Mouse (Mus musculus): Measurements from ENCODE around the gene Abl1. TPM values are rescaled to one million over a fixed set of nuclear protein-coding genes. Genes with fewer than 3 reads are reported as not detected.

Abl1 gene
- polyA plus RNA-seq, 1 experiment from 2014 or later: 58.8 TPM

GRCm38 (mm10) chr2:31689045-31689444 is 869 bp downstream of the Abl1 start:
- POLR2A ChIA-PET: interaction anchor here (1.8 kb wide), 1 partner anchor 94 kb away, joined by 4 read pairs; no protein-coding TSS in a partner anchor
- in situ Hi-C loops (cut with MboI; ENCODE audit: low pct_unique_long_range_greater_than_20kb): loop anchor here (5.0 kb wide), 2 partner anchors 98 to 223 kb away; no protein-coding TSS in a partner anchor
- DNase-seq (ENCODE audit: low read depth, low spot score): no peak

DNA sequence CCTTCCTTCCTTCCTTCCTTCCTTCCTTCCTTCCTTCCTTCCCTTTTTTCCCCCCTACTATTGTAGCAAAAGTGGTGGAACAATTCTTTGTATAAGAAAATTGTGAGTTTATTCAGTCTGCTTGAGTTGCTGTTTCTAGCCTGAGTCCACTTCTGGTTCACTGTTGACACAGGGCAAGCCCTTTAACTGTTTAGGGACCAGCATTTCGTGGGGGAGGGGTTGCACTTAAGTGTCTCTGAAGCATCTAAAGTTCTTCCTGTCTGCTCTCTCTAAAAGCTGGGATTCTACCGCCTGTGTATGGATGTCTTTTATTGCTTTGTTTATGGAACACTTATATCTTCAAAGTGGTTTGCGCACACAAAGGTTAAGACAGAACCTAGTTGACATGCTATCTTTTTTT is 1.9 kb downstream of the Abl1 start:
- CTCF ChIA-PET: interaction anchor here (0.7 kb wide), 1 partner anchor 223 kb away, joined by 3 read pairs; no protein-coding TSS in a partner anchor
- H3K27me3 ChIP-seq: no peaks in the 10 kb centered on the region
- no peak for ATAC-seq
- no peak for TF ChIP-seq CTCF (IDR thresholded peaks at IDR 0.05)
- DNase-seq (ENCODE audit: low read depth, low spot score): no peak
- in situ Hi-C loops (cut with MboI; ENCODE audit: low pct_unique_long_range_greater_than_20kb): no loop called here
- POLR2A ChIA-PET: no interaction called here

More at GRCm38 (mm10) chr2:31689045-31689444, 869 bp downstream of the Abl1 start:
- no peaks in the 10 kb centered on the region for H3K27me3 ChIP-seq
- TF ChIP-seq CTCF (IDR thresholded peaks at IDR 0.05): no peak
- CTCF ChIA-PET: no interaction called here
- no peak for ATAC-seq

GRCm38 (mm10) chr2:31698209-31698608 is 10.0 kb downstream of the Abl1 start:
- POLR2A ChIA-PET: interaction anchor here (0.7 kb wide), 1 partner anchor 165 kb away, joined by 4 read pairs; no protein-coding TSS in a partner anchor
- H3K27me3 ChIP-seq: no peaks in the 10 kb centered on the region
- DNase-seq (ENCODE audit: low read depth, low spot score) (no peak), ATAC-seq (no peak)
- TF ChIP-seq CTCF (IDR thresholded peaks at IDR 0.05): peak; percentile 64
- in situ Hi-C loops (cut with MboI; ENCODE audit: low pct_unique_long_range_greater_than_20kb): no loop called here
- CTCF ChIA-PET: no interaction called here

GRCm38 (mm10) chr2:31700545-31701446 is 12.6 kb downstream of the Abl1 start:
- no peak for DNase-seq (ENCODE audit: low read depth, low spot score)
- no peak for TF ChIP-seq CTCF (IDR thresholded peaks at IDR 0.05)
- no peaks in the 10 kb centered on the region for H3K27me3 ChIP-seq
- ChIA-PET CTCF (interaction anchor here (0.6 to 2.7 kb wide), 3 partner anchors 10 to 109 kb away, joined by 3 to 7 read pairs (median 3); no protein-coding TSS in a partner anchor), POLR2A (interaction anchor here (0.9 kb wide), 1 partner anchor 75 kb away, joined by 3 read pairs; no protein-coding TSS in a partner anchor)
- ATAC-seq: no peak
- in situ Hi-C loops (cut with MboI; ENCODE audit: low pct_unique_long_range_greater_than_20kb): no loop called here

- in situ Hi-C loops (cut with MboI; ENCODE audit: low pct_unique_long_range_greater_than_20kb): no loop called here
- DNase-seq (ENCODE audit: low read depth, low spot score) (no peak), ATAC-seq (no peak)
- ChIA-PET CTCF (no interaction called here), POLR2A (interaction anchor here (0.6 to 0.8 kb wide), 2 partner anchors 20 to 362 kb away, joined by 3 to 5 read pairs; no protein-coding TSS in a partner anchor)
- TF ChIP-seq CTCF (IDR thresholded peaks at IDR 0.05): no peak
- no peaks in the 10 kb centered on the region for H3K27me3 ChIP-seq
Measured at GRCm38 (mm10) chr2:31703226-31703625, 15.1 kb downstream of the Abl1 start.

- POLR2A ChIA-PET: no interaction called here
- no peak for TF ChIP-seq CTCF (IDR thresholded peaks at IDR 0.05)
- DNase-seq (ENCODE audit: low read depth, low spot score) (no peak), ATAC-seq (no peak)
- in situ Hi-C loops (cut with MboI; ENCODE audit: low pct_unique_long_range_greater_than_20kb): no loop called here
- CTCF ChIA-PET: no interaction called here
- H3K27me3 ChIP-seq: no peaks in the 10 kb centered on the region
Measured at GRCm38 (mm10) chr2:31705914-31706313, 17.7 kb downstream of the Abl1 start.

DNA sequence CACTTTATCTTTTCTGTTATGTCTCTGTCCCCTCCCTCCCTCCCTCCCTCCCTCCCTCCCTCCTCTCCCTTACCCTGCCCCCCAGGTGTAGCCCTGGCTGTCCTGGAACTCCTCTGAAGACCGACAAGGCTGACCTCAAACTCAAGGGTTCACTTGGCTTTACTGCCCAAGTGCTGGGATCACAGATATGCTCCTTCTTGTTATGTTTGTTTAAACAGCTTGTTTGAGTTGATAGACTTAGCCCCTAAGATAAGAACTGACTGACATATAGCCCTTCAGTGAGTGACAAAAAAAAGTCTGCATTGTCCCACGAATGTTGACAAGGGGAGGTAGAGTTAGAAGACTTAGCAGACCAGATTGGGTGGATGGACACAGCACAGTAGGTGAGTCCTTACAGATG is 18.4 kb downstream of the Abl1 start:
- POLR2A ChIA-PET: no interaction called here
- DNase-seq (ENCODE audit: low read depth, low spot score) (no peak), ATAC-seq (no peak)
- in situ Hi-C loops (cut with MboI; ENCODE audit: low pct_unique_long_range_greater_than_20kb): no loop called here
- no peaks in the 10 kb centered on the region for H3K27me3 ChIP-seq
- CTCF ChIA-PET: no interaction called here
- TF ChIP-seq CTCF (IDR thresholded peaks at IDR 0.05): no peak

DNA sequence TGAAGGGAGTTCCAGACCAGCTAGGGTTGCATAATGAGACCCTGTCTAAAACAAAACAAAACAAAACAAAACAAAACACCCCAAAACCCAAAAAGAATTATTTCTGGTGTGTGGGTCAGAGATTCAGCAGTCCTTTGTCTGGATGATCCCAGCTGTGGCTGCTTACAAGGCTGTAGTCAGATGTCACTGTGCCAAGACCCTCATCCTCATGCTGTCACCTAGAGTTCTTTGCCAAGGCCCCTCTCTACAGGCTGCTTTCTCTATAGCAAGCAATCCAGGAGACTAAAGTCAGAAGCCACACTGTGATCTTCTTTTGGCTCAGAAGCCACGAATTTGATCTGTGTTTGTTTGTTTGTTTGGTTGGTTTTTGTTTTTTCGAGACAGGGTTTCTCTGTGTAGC is 24.5 kb downstream of the Abl1 start:
- ATAC-seq (no peak), DNase-seq (ENCODE audit: low read depth, low spot score) (no peak)
- CTCF ChIA-PET: no interaction called here
- in situ Hi-C loops (cut with MboI; ENCODE audit: low pct_unique_long_range_greater_than_20kb): no loop called here
- TF ChIP-seq CTCF (IDR thresholded peaks at IDR 0.05): no peak
- POLR2A ChIA-PET: no interaction called here
- H3K27me3 ChIP-seq: no peaks in the 10 kb centered on the region

GRCm38 (mm10) chr2:31713813-31714212 is 25.6 kb downstream of the Abl1 start:
- POLR2A ChIA-PET: no interaction called here
- in situ Hi-C loops (cut with MboI; ENCODE audit: low pct_unique_long_range_greater_than_20kb): no loop called here
- CTCF ChIA-PET: no interaction called here
- H3K27me3 ChIP-seq: no peaks in the 10 kb centered on the region
- DNase-seq (ENCODE audit: low read depth, low spot score) (no peak), ATAC-seq (no peak)
- TF ChIP-seq CTCF (IDR thresholded peaks at IDR 0.05): no peak

- no peak for ATAC-seq
- ChIA-PET POLR2A (no interaction called here), CTCF (no interaction called here)
- no peaks in the 10 kb centered on the region for H3K27me3 ChIP-seq
- no peak for DNase-seq (ENCODE audit: low read depth, low spot score)
- TF ChIP-seq CTCF (IDR thresholded peaks at IDR 0.05): no peak
- in situ Hi-C loops (cut with MboI; ENCODE audit: low pct_unique_long_range_greater_than_20kb): no loop called here
Measured at GRCm38 (mm10) chr2:31714780-31715179, 26.6 kb downstream of the Abl1 start.

GRCm38 (mm10) chr2:31715985-31716384 is 27.8 kb downstream of the Abl1 start:
- POLR2A ChIA-PET: no interaction called here
- in situ Hi-C loops (cut with MboI; ENCODE audit: low pct_unique_long_range_greater_than_20kb): no loop called here
- no peak for TF ChIP-seq CTCF (IDR thresholded peaks at IDR 0.05)
- CTCF ChIA-PET: interaction anchor here (1.0 to 1.4 kb wide), 2 partner anchors 13 to 16 kb away, joined by 3 read pairs; no protein-coding TSS in a partner anchor
- ATAC-seq (peak; percentile 85), DNase-seq (ENCODE audit: low read depth, low spot score) (peak; percentile 9)
- H3K27me3 ChIP-seq: no peaks in the 10 kb centered on the region
